Mouse (Mus musculus) cerebellum, adult 9-10 months (tissue): ENCODE measurements around the gene Ikzf3.

Experiments used
- DNase-seq: peaks from one replicate; pipeline ENCODE4 v3.0.0; 2022

Ikzf3 gene

DNA sequence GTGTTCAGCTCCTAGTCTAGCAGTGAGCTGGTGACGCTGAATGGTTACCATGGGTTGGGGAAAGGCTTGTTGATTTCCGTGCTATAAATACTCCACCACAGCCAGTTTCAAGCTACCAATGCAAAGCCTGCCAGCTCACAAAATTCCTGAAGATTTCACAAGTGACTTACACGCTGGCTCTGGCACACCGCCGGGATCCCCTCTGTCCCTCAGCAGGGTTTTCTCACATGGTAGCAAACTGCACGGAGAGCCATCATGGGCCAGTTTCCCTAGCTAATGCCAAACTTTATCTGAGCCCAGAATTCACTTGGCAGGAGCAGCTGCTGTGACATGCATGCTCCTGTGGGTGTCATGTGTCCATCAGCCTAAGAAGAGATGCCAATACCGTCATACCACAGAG lies 36.4 kb downstream of the Ikzf3 start:
- DNase-seq = no peak

DNA sequence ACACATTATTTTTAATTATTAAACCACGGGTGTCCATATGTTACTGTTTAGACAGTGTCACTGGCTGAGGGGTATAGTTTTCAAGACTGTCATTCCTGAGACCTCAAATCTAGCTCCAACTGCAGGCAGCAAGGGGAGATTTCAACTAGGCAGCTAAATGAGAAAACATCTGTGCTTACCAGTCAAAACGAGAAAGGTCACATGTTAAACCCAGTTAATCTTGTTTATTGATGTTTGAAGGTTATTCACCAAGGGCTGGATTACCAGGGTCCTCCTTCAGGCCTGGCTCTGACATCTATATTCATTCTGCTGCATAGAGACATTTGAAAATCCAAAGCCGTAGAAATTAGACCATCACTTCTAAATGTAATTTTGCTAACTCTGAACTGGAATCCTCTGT lies 40.9 kb downstream of the Ikzf3 start:
- DNase-seq = no peak

DNA sequence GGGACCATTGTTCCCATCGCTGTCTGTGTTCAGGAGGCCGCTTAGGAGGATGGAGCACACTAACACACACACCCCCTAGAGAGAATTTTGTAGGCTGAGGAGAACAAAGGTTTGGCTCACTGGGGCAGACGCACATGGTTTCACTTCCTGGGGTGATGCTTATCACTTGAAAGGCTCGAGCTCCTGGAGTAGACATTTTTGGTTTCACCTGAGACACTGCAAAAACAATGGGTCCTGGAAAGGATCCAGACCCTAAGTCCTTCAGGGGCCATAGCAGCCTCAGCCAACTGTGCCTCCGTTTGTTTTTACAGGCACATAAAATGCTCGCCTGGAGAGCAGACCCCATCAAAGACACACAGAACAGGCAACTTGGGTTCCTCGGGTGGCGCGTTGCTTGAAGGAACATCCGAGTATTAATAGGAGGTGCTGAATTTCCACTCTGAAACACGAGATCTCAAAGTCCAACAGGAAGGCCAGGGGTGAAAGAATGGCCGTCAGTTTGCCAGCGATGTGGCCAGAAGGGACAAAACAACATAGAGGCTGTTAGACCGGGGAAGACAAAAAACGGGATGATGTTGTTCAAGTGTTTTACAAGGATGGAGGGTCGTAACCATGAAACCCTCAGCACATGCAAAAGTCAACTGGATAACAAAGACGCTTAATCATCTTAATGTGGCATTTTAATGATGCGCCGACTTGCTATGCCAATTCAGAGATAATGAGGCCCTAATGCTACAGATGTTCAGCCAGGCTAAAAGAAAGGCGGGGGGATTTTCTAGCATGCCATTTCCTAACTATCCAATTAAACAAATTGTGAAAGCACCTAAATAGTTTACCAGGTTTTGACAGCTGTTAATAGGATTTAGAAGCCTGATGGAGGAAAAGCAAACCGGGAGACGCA lies 48.2 kb downstream of the Ikzf3 start:
- no peak for DNase-seq

DNA sequence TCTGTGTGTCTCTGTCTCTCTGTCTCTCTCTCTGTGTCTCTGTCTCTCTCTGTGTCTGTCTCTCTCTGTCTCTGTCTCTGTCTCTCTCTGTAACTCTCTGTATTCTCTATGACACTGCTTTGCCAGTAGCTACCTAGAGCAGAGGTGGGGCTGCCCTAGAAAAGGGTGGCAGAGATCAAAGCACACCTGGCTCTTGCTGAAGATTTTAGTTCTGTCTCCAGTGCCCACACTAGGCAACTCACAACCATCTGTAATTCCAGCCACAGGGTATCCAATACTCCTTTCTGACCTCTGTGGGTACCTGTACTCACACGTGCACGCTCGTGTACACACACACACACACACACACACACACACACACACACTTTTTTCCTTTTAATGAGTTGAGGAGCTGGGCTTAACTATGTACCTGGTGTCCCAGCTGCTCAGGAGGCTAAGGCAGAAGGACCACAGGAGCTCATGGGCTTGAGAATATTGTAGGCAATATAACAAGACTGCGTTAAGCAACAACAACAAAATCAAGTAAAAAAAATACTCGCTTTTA lies 50.6 kb downstream of the Ikzf3 start:
- no peak for DNase-seq

DNA sequence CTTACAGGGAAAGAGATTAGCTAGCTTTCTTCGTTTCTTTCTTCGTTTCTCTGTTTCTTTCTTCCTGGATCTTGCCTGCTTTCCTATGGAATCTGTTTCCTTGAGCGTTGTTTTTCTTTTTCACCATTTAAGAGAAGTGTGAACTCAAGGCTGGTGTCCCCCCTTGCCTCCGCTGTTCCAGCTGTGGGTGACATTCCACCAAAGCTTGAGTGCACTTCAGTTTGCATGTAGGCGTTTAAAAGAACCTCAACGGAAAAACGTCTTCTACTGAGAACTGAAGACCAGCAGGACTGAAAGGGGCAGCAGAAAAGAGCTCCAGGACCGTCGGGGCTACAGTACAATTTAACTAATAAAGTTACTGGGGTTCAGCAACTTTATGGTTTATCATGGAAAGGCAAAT lies 52.4 kb downstream of the Ikzf3 start:
- DNase-seq = no peak

DNA sequence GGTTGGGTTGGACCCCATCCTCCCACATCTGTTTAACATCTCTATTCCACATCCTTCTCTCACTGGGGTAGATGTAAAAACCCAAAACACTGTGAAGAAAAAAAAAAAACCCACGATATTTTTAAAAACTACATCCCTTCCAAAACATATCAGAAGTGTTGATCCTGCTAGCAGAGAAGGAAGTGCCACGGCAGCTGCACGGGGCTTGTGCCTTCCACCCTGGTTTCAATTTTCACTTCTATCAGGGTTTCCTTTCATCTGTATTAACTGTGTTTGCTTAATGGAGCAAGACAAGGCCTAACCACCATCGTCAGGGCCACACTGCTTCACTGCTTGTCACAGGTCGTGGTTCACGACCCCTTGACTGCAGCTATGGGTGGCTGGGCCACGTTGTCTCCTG lies 52.9 kb downstream of the Ikzf3 start:
- DNase-seq = no peak

DNA sequence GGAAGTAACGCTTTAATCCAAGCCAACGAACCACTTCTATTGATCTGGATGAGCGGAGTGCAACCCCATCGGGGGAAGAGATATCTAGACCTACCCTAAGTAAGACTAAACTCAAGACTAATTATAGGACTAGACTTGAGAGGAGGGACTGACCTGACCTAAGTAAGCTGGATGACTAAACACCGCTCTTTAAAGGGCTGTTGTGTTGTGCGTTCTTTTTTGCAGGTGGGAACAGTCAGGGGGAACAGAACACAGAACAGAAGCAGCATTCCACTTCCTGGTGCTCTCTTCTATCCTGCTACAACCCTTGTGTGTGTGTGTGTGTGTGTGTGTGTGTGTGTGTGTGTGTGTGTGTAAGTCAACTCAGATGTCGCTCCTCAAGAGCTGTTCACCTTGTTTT lies 54.3 kb downstream of the Ikzf3 start:
- DNase-seq = no peak

DNA sequence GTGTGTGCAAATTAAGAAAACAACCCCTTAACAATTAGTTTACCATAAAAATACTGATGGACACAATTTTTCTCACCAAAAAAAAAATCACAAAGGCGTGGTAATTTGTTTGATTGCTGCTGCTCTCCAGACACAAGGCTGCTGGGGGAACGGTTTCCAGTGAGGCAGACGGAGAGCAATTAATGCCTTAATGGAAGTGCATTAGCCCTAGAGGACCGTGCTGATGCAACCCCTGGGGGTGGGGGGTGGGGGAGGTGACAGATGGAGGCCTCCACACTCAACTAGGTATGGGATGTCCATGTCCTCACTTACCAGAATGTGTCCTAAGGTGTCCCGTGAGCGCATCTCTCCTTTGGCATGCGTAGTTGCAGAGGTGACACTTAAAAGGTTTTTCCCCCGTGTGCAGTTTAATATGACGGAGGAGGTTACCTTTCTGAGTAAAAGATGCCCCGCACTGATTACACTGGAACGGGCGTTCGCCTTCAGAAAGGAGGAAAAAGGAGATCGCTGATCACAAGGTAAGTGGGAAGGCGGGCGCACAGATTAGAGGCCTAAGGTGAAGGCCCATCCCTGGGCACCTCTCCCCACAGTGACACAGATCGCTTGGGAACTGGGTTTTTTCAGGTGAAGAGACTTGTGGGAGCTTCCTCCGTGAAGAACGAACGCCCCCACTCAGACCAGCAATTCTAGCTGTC lies 57.1 kb downstream of the Ikzf3 start:
- DNase-seq = no peak

DNA sequence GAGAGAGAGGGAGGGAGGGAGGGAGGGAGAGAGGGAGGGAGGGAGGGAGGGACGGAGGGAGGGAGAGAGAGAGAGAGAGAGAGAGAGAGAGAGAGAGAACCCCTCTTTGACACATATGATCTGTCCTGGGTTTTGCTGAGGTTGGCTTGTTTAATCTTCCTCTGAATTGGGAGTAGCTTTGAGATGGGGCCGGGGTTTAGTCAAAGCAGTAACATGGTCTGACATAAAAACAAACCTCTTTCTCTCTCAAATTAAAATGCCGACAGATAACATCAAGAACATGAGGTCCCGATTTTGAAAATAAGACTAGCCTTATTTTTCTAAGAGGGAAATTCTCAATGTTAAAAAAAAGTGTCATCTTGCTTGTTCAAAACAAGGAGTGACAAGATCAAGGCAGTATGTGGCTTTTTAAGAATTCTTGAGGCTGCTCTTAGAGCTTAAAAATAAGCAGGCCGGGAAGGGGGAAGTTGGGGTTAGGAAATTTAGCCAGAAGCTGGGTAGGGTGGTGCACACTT lies 58.2 kb downstream of the Ikzf3 start:
- DNase-seq = no peak

DNA sequence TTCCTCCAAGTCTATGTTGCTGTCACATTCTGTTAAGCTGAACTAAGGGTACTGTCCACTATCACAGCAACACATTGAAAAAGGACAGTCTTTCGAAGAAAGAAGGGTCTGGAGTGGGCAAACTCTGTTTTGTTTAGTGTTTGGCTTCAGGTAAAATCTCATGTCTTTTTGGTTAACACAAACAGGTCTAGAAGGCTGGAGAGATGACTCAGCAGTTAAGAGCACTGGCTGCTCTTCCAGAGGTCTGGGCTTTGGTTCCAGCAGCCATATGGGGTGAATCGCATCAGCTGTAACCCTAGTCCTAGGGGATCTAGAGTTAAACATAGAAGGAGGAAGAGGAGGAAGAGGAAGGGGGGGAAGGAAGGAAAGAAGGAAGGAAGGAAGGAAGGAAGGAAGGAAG lies 60.1 kb downstream of the Ikzf3 start:
- no peak for DNase-seq

DNA sequence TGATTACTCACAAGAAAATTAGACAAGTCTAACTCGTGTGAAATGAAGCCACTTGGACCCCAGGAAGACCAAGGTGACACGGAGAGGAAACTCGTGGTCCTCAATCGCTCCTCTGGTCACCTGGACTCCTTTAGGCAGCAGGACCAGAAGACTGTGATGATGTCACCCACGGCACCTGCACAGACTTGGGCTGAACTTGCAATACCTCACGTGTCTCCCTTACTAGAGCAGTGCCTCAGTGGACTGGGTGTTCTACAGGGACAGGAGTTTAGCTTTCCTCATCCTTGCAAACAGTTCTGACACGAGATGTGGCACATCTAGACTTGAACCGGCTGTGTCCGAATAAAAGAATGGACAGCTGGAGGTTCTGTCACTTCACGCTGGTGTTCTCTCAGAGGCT lies 63.8 kb downstream of the Ikzf3 start:
- DNase-seq = no peak

DNA sequence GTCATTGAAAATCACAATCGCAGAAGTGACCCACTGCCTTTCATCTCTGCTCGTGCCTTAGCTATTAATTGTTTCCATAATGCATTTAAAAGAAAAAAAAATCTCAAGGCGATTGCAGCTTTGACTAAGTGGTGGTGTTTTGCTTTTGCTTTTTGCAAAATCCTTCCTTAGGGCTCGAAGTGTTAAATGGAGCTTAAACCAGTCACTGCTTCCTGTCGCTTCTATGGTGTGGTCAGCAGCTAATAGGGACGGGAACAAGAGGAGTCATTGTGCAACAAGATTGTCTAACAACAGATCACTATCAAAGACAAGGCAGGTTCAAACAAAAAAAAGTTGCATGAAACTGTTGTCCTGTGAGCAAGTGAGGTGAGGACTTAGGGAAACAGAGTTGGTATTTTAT lies 64.6 kb downstream of the Ikzf3 start:
- DNase-seq = no peak

DNA sequence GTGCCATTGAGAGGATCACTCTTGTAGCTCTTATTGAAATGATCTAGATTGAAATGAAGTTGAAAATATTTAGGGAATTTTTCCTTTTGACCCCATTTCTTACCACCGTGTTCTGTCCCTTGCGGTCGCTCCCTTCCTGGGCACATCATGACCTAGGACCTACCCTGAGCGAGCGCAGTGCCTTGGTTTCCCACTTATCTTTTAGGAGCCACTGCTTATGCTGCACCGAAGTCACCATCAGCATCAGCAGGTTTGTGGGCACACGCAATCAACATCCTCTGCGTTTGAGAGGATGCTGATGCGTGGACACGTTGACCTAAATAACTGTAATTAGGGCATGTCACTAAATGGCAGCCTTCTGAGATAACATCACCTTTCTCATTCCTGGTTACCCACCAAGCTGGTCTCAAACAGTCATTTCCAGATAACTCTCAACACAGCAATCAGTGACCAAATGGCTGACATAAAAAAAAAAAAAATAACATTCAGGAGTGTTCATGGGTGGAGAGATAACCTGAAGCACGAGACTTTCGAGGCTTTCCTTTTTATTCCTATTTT lies 65.8 kb downstream of the Ikzf3 start:
- no peak for DNase-seq

DNA sequence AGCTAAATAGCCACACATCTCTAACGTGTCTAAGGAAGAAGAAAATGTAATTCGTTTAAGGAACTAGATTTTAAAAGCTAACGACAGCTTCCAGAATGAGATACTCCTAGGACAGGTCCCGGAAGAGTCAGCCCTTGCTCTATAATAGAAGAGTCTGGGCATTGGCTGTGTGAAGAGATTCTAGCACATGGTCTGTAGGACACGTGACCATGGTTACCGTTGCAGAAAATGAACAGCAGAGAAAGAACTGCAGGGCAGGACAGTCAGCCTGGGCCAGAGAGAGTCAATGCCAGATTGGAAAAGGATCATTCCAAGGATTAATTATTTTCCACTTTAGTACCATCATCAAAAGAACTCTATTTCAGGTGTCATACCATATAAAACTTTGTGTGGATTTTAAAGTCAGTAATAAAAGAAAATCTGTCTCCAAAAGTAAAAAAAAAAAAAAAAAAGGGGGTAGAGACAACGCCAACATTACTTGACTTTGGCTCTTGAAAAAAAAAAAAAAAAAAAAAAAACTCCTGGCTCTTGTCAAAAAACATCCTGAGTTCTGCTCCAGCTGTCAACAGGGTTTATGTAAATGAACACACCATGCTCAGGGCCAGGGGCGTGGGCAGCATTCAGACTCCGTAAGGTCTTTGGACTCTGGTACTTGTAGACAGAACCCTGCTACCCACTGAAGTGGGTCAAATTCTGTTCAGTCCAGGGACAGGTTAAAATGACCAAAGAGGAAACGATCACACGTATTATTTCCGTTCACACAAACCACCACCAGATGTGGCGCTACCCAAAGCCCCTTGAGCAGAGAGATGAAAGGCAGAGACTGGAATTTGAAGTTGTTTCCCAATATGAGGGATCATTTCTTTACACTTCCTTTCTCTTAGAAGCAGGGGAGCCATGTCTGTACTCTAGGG lies 66.5 kb downstream of the Ikzf3 start:
- no peak for DNase-seq

DNA sequence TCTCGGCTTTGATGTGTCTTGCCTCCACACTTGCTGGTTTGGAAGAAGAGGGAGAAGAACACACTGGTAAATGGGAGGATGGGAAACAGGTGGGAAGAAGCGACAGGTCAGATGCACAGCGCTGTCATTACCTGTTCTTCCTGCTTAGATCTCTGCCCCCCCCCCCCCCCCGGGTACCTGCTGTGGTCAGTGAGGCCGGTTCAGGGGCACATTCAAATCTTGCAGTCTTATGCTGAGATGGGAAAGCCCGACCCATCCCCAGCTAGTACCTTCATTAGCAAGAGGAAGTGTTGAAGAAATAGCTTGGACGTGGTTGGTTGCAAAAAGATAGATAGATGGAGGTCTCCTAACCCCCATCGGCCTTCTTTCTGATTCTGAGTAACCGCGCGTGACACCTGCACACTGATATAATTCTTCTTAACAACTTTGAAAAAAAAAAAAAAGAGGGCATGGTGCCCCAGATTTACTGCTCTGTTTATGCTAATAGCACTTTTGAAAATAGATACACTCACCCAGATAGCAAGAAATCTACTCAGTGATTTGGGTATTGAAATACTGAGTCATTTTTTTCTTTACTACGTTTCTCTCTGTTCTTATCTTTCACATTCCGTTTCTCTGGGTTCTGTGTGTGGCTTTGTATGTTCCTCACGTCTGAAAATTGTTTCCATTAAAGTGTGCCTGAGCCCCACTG lies 68.7 kb downstream of the Ikzf3 start:
- DNase-seq = no peak

DNA sequence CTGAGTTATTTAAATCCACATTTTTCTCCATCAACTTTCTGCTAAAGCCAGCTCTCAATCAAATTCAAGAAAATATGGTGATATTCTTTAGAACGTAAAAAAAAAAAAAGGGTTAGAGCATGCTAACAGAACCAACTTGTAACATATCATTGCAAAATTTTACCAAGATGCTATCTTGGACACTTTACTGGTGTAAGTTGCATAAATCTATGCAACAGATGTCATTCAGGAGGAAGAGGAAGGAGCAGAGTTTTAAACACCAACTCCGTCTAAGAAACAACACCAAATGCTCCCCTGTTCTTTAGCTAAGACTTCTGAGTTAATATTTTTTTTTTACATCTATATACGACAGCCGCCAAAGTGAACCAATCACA lies 69.4 kb downstream of the Ikzf3 start:
- DNase-seq = no peak

DNA sequence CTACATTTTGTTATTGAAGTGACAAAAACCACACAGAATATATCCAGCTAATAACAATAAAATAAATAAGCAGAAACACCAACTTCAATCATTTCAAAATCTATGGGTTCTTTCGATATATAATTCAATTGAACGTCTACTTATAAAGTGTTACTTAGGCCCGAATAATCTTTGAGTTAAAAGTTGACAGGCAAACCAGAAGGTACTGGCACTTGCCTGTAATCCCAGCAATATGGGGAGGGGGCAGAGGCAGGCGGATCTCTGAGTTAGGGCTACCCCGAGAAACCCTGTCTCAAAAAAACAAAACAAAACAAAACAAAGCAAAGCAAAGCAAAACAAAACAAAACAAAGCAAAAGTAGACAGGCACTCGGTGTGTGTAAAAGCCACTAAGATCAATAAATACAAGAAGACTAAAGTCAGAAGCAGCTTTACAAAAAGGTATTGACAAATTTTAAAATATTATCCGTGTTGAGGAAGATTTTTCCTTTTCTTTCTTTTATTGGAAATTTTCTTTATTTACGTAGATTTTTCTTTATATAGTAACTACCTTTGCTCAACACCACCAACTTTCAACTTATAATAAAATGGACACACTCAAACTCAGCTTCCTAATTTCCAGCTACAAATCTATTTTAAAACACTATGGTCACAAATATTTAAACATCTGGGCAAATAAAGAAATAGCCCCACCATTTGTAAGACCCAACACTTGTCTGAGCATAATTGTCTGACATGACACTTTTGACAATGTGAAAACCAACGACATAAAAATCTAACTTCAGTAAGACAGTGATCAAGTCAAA lies 70.0 kb downstream of the Ikzf3 start:
- DNase-seq = no peak

DNA sequence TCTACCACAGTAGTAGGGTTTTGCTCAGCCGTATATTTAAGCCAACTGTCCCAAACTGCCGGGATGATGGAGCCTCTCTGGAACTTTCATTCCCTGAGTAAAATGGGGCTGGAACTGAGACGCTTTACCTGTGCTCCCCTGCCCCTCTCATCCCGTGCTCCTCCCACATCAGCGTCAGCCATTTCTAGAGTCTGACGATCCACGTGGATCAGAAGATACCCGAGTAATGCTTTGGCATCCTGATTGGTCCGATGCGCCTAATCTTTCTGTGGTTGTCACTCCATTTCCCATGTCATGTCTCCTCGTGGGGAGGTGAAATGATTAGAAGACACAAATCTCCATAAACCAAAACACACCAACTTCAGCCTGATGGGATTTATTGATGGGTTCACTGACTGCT lies 70.9 kb downstream of the Ikzf3 start:
- DNase-seq = no peak

DNA sequence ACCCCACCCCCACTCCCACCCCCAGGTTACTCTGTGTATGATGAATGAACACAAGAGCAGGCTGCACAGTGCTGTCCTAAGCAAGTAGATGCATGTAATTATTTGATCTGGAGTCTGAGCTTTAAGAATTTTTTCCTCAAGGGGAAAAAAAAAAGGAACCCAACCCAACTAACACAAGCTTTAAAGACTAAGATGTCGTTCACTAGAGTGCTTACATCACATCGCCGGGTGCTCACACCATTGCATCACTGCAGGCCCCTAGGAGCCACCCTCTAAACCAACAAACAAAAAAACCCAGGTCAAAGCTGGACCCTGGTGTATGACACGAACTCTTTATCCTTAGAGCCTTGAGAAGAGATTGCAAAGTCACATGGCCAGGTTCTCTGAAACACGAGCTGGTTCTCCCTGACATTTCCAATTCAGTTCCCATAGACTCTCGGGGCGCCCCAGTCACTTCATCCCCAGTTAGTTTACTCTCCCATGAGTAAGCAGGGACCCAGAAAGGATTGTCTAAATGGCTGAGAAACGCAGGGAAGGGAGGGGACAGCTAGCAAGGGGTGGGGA lies 71.8 kb downstream of the Ikzf3 start:
- DNase-seq = no peak

DNA sequence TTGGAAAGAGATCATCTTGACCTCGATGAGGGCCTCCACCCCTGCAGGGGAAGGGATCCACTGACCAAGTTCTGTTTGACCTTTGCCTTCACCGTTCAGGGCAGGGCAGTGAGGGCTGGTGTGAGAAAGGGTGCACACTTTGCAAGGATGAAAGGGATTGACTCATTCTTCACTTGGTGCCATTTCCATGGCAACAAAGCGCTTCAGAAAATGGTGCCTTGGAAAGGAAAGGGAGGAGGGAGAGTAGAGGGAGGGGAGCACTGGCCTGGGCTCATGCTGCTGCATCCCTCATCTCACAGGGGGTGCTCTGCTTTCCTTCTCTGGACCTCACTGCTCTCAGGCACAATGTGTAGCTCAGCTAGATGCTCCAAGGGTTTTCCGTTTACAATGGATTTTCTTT lies 73.1 kb downstream of the Ikzf3 start:
- no peak for DNase-seq

DNA sequence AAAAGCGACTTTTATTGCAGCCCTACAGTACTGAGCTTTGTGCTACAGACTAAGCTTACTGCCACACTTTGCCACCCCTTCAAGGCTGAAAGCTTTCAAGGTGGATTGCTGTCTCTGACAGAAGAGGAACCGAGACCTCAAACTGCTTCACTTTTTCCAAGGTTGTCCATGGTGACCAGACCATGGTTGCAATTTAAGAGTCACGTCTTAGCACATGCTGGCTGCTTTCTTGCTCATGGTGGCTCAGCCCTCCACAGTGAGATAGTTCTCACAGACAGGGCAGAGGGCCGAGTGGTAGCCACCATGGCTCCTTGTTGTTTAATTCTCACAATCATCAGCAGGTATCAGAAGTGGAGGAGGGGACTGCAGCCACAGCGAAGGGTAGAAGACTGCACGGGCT lies 75.0 kb downstream of the Ikzf3 start:
- DNase-seq = no peak
